Mouse (Mus musculus) MEL (cell line): Measurements from ENCODE around the gene Tmbim4.

ENCODE experiments used
- MAX ChIP-seq: IDR thresholded peaks from 2 replicates; pipeline ENCODE4 v1.6.1; 2011; ENCODE audit warnings: low read length, improper control_type of control experiment
- SMC3 ChIP-seq: IDR thresholded peaks from 2 replicates; pipeline ENCODE4 v1.6.1; 2011; ENCODE audit warnings: low read depth, low read length, improper control_type of control experiment
- ZMIZ1 ChIP-seq: IDR thresholded peaks from 2 replicates; pipeline ENCODE4 v1.6.1; 2012; ENCODE audit warnings: low read depth, mild to moderate bottlenecking, inconsistent platforms, low read length, improper control_type of control experiment, moderate library complexity

DNA sequence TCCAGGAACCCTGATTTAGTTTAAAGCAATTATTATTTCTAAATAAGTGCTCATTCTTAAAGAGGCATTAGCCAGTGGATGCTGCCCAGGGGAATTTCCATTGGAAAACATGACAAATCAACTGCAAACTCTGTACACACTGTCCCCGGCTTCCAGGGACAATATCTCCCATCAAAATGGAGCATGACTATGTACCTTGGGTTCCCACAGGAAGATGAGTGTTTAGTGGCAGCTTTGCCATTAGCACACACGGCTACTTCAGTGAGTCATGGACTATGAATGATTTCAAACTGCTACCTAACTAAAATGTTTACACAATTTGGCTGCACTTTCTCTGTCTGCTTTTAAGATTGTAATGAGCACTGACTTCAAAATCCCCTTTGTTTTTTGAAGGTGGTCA is 12.9 kb upstream of the Tmbim4 start:
- TF ChIP-seq ZMIZ1 (no peak), MAX (no peak), SMC3 (no peak)
